Mouse (Mus musculus) limb, embryonic 11.5 days (tissue): ENCODE measurements at regions not wholly inside any gene's neighbourhood (a gene's known extent, or its start where the extent isn't known, plus 50 kb on each side); places are given as distances from the start of the nearest gene placed in this dataset.
A peak's percentile ranks its signal among the peaks of the same experiment; 100 is the strongest.

Experiments
- ATAC-seq: fragments of 200-750 bp; cut with Nextera tagmentation; 2 replicates; pipeline ENCODE4 v1.8.0; 2017; ENCODE audit warnings: low read depth; ENCODE audit not compliant: insufficient number of reproducible peaks, low FRiP score, low TSS enrichment
- DNase-seq: peaks from one replicate; pipeline ENCODE4 v3.0.0-alpha.2; 2015; ENCODE audit warnings: low spot score
- H3K27ac ChIP-seq: fragments of 300-500 bp; sonication (generic); replicated peaks from 2 replicates; pipeline ENCODE4 v1.5.1; 2014; ENCODE audit warnings: low read depth, mild to moderate bottlenecking, low read length
- H3K27me3 ChIP-seq: fragments of 300-500 bp; sonication (generic); 2 replicates; pipeline ENCODE4 v1.6.1; 2014; ENCODE audit warnings: mild to moderate bottlenecking, low read length, mixed read lengths; ENCODE audit not compliant: control insufficient read depth, insufficient read depth
- H3K36me3 ChIP-seq: fragments of 300-500 bp; sonication (generic); 2 replicates; pipeline ENCODE4 v1.6.1; 2014; ENCODE audit warnings: mild to moderate bottlenecking, low read length, moderate library complexity, mixed read lengths; ENCODE audit not compliant: control insufficient read depth, insufficient read depth
- H3K4me1 ChIP-seq: fragments of 300-500 bp; sonication (generic); 2 replicates; pipeline ENCODE4 v1.6.1; 2014; ENCODE audit warnings: low read length, mixed read lengths; ENCODE audit not compliant: control insufficient read depth, insufficient read depth
- H3K4me2 ChIP-seq: fragments of 300-500 bp; sonication (generic); 2 replicates; pipeline ENCODE4 v1.6.1; 2014; ENCODE audit warnings: low read depth, mild to moderate bottlenecking, moderate library complexity; ENCODE audit not compliant: severe bottlenecking
- H3K4me3 ChIP-seq: fragments of 300-500 bp; sonication (generic); 2 replicates; pipeline ENCODE4 v1.5.1; 2014; ENCODE audit warnings: low read depth, low read length
- H3K9ac ChIP-seq: fragments of 300-500 bp; sonication (generic); 2 replicates; pipeline ENCODE4 v1.6.1; 2014; ENCODE audit warnings: mild to moderate bottlenecking, low read length
- H3K9me3 ChIP-seq: fragments of 300-500 bp; sonication (generic); 2 replicates; pipeline ENCODE4 v1.6.1; 2016; ENCODE audit warnings: low read length; ENCODE audit not compliant: control insufficient read depth
- WGBS: fragments of 180-500 bp; shearing (Covaris S2); extraction: QIAGEN DNeasy Blood & Tissue Kit; methylation state at CpG from one replicate; pipeline ENCODE4 v1.1.7; 2014; 5-methylcytosine and 5-hydroxymethylcytosine counted together

DNA sequence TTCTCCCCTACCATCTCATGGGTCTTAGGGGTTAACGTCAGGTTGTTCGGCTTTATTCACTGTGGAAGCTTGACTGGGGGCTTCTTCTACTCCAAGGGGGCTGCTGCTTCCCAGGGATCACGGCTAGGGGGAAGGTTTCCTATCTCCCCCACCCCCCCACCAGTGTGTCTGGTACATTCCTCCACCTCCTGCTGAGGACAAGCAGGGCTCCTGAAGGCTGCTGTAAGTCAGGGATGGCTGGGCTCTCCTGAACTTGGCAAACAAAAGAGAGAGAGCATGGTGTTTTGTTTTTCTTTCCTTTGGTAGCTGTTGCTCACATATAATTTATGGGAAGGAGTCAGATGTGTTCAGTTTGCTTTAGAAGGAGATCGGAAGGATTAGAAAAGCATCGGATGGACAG, 54.7 kb upstream of the Commd3 start:
- 20% methylated on average over 5 of the region's 5 CpGs for WGBS
- H3K27me3 ChIP-seq, result no peaks in the 10 kb centered on the region
- ATAC-seq, result no peak
- no peak overlapping the region for H3K4me3 ChIP-seq
- no peak overlapping the region for H3K27ac ChIP-seq
- no peak for DNase-seq
- H3K36me3 ChIP-seq, result no peaks in the 10 kb centered on the region
- H3K4me2 ChIP-seq, result no peak overlapping the region
- H3K9ac ChIP-seq, result no peak overlapping the region
- H3K4me1 ChIP-seq, result 0 out of 2 replicates have a peak, but pooled peaks cover 3% of the 10 kb centered on the region
- H3K9me3 ChIP-seq, result no peaks in the 10 kb centered on the region

DNA sequence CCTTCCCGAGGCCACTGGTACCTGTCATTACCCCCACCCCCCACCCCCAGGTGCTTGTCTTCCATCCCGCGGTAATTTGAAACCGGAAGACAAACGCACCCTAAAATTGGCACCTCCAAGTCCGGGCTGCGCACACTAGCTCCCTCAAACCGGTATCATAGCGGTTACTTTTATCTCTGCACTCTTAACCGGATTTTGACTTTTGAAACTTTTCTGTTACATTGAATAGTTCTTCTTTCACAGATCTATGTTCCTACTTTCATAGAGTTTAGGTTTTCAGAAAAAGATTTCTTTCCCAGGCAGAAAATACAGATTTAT, 62.4 kb upstream of the Commd3 start:
- H3K4me1 ChIP-seq, result peaks cover 18% of the 10 kb centered on the region
- peak overlapping the region; percentile 29; the same call in 1 of the 2 replicates for H3K4me3 ChIP-seq
- no peak for ATAC-seq
- DNase-seq, result no peak
- no peaks in the 10 kb centered on the region for H3K9me3 ChIP-seq
- under 1% methylated on average over 10 of the region's 10 CpGs for WGBS
- H3K27me3 ChIP-seq, result peaks cover 25% of the 10 kb centered on the region
- no peaks in the 10 kb centered on the region for H3K36me3 ChIP-seq
- H3K4me2 ChIP-seq, result peak overlapping the region; percentile 58; the same call in 1 of the 2 replicates
- H3K9ac ChIP-seq, result no peak overlapping the region
- no peak overlapping the region for H3K27ac ChIP-seq

- no peak overlapping the region for H3K9ac ChIP-seq
- peak overlapping the region; percentile 58 for H3K4me2 ChIP-seq
- no peaks in the 10 kb centered on the region for H3K36me3 ChIP-seq
- H3K4me3 ChIP-seq, result peak overlapping the region; percentile 29
- H3K9me3 ChIP-seq, result no peaks in the 10 kb centered on the region
- under 1% methylated on average over 51 of the region's 51 CpGs for WGBS
- ATAC-seq (peak; percentile 65; the same call in 1 of the 2 replicates), DNase-seq (peak; percentile 55)
- H3K27ac ChIP-seq, result no peak overlapping the region
- peaks cover 27% of the 10 kb centered on the region for H3K27me3 ChIP-seq
- peaks cover 18% of the 10 kb centered on the region for H3K4me1 ChIP-seq
Measured at GRCm38 (mm10) chr2:18609075-18609867, 62.9 kb upstream of the Commd3 start.

DNA sequence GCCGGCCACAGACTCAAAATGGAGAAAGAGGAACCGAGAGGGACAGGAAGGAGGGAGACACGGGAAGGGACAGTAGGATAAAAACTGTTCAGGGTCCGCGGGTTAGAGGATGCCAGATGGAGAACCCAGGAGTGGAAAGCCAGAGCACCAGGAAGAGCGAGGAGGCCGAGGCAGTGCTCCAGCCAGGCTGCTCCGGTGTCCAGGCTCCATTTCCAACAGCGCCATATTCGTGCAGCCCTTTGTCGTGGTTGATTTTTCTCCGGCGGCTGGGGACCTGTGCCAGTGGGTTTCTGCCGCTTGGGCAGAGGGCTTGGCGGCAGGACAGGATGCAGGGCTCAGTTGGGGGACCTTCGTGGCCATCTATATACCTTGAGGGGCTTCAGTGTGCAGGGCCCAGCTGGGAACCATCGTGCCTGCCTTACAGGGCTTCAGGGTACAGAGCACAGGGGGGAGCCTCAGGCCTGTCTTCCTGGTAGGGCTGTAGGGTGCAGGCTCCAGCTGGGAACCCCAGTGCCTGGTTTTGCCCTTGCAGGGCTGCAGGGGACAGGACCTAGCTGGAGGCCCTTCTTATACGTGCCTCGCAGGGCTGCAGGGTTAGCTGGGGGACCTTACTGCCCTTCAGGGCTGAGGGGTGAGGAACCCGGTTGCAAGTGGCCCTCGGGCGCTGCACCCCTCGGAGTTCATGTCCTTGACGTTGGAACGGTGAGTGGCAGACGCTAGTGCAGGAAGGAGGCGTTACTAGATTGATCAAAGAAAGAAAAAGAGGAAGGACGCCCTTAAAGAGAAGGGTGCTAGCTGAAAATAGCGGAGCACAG, 63.7 kb upstream of the Commd3 start:
- peak overlapping the region; percentile 29 for H3K4me3 ChIP-seq
- H3K27ac ChIP-seq, result no peak overlapping the region
- no peaks in the 10 kb centered on the region for H3K36me3 ChIP-seq
- peak overlapping the region; percentile 34; the same call in 1 of the 2 replicates for H3K9ac ChIP-seq
- no peaks in the 10 kb centered on the region for H3K9me3 ChIP-seq
- ATAC-seq (peak; percentile 35; the same call in 1 of the 2 replicates), DNase-seq (peak; percentile 71)
- H3K4me1 ChIP-seq, result peaks cover 18% of the 10 kb centered on the region
- H3K4me2 ChIP-seq, result peak overlapping the region; percentile 58
- WGBS, result 0% methylated on average over 28 of the region's 29 CpGs
- peaks cover 27% of the 10 kb centered on the region for H3K27me3 ChIP-seq

DNA sequence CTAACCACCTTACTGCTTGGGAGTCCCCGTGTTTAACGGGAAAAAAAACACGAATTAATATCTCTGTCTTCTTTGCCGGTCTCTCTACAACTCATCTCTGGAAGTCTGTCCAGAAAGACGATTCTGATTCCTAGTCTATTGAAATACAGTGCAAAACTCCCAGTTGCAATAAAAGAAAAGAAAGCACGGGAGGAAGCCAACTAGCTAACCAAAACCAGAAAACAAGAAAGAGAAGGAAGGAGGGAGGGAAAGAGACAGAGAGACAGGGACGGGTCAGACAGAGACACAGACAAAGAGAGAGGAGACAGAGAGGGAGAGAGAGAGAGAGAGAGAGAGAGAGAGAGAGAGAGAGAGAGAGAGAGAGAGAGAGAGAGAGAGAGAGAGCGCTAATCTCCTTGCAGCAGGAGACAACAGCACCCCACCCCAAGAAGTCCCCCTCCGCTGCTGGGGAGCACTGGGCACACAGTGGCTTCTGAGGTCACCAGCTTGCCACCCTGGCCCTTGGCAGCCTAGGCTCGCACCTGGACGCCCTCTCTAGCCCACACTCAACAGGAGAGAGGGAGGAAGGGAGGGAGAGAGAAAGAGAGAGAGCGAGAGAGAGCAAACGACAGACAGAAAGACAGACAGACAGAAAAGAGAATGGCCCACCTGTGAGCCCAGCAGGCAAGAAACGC, 64.5 kb upstream of the Commd3 start:
- peak overlapping the region; percentile 34; the same call in 1 of the 2 replicates for H3K9ac ChIP-seq
- no peak overlapping the region for H3K27ac ChIP-seq
- H3K4me1 ChIP-seq, result peaks cover 18% of the 10 kb centered on the region
- no peak for ATAC-seq
- no peaks in the 10 kb centered on the region for H3K36me3 ChIP-seq
- no peaks in the 10 kb centered on the region for H3K9me3 ChIP-seq
- WGBS, result under 1% methylated on average over 14 of the region's 14 CpGs
- peaks cover 27% of the 10 kb centered on the region for H3K27me3 ChIP-seq
- H3K4me3 ChIP-seq, result peak overlapping the region; percentile 29
- H3K4me2 ChIP-seq, result peak overlapping the region; percentile 58
- DNase-seq, result no peak

DNA sequence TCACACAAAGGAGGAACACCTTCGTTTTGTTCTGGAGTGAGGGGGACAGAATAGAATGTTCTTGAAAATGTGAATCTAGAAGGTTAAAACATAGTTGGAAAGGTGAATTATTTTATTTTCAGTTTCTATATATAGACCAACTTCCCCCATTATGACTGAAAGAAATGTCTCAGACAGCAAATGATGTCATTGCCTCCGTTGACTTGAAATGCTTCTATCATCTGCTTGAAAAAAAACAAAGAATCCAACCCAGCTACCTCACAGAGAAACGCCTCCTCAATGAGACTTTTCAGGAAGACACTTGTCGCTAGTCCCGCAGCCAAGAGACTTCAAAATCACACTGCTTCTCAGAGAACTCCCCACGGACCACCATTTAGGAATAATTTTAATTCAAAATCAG, 65.1 kb upstream of the Commd3 start:
- peaks cover 18% of the 10 kb centered on the region for H3K4me1 ChIP-seq
- no peak overlapping the region for H3K4me2 ChIP-seq
- H3K9ac ChIP-seq, result no peak overlapping the region
- peaks cover 27% of the 10 kb centered on the region for H3K27me3 ChIP-seq
- no peak overlapping the region for H3K27ac ChIP-seq
- H3K4me3 ChIP-seq, result no peak overlapping the region
- no peak for ATAC-seq
- WGBS, result 6% methylated on average over 6 of the region's 6 CpGs
- no peaks in the 10 kb centered on the region for H3K9me3 ChIP-seq
- DNase-seq, result no peak
- H3K36me3 ChIP-seq, result no peaks in the 10 kb centered on the region

DNA sequence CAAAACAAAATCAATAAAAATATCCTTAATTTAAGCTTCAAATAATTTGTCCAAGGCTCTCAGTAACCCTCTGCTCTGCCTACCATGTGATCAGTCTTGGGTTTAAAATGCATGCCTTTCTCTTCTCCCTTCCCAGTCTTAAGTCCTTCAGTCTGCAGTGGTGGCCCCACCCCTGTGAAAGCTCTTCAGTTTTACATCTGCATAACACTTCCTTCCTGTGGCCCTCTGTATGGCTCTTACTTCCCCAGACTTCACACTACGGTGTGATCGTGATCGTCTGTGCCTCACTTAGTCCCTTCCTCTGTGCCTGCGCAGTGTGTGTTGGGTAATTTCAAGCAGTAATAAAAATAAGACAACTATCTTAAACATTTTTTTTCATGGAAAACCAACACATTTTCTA, 80.0 kb upstream of the Commd3 start:
- H3K4me2 ChIP-seq, result no peak overlapping the region
- no peaks in the 10 kb centered on the region for H3K9me3 ChIP-seq
- H3K4me1 ChIP-seq, result no peaks in the 10 kb centered on the region
- no peaks in the 10 kb centered on the region for H3K36me3 ChIP-seq
- H3K4me3 ChIP-seq, result no peak overlapping the region
- DNase-seq (no peak), ATAC-seq (no peak)
- no peaks in the 10 kb centered on the region; the same call in 1 of the 2 replicates for H3K27me3 ChIP-seq
- no peak overlapping the region for H3K9ac ChIP-seq
- 57% methylated on average over 4 of the region's 4 CpGs for WGBS
- no peak overlapping the region for H3K27ac ChIP-seq

DNA sequence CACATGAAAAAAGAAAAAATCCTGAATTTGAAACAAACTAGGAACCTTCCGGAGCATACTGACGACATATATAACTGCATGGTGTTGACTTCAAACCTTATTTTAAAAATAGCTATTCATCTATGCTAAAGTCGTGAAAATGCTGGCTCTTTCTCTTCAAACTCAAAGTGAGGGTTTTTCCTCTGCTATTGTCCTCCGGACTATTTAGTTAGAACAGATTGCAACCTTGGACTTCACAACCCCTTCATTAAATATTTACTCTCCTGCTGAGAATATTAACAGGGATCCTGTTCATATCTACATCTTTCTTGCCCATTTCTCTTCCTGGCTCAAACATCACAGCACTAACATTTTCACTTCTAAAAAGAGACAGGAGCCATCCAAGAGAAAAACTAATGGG, 84.0 kb upstream of the Commd3 start:
- peak; percentile 26; the same call in 1 of the 2 replicates for ATAC-seq

More for the DNA sequence above, 84.0 kb upstream of the Commd3 start:
- no peak for DNase-seq
- Histone ChIP-seq H3K4me3 (peak overlapping the region; percentile 46), H3K27ac (no peak overlapping the region), H3K4me2 (peak overlapping the region; percentile 60), H3K4me1 (no peaks in the 10 kb centered on the region), H3K9me3 (no peaks in the 10 kb centered on the region), H3K27me3 (no peaks in the 10 kb centered on the region; the same call in 1 of the 2 replicates), H3K36me3 (no peaks in the 10 kb centered on the region), H3K9ac (no peak overlapping the region)
- WGBS, result 7% methylated on average over 4 of the region's 4 CpGs
